Mouse (Mus musculus) forelimb bud, embryonic 11.5 days (tissue): ENCODE measurements around the gene Tppp2.

Source experiments
- DNase-seq: peaks from one replicate; pipeline ENCODE4 v3.0.0-alpha.2; 2012; ENCODE audit warnings: low read depth, low spot score

Gene Tppp2

GRCm38 (mm10) chr14:51942236-51942635, 24.0 kb downstream of the Tppp2 start:
- no peak for DNase-seq

- DNase-seq: no peak
Measured at GRCm38 (mm10) chr14:51943336-51943735, 25.1 kb downstream of the Tppp2 start.

- no peak for DNase-seq
Measured at GRCm38 (mm10) chr14:51960316-51960715, 42.1 kb downstream of the Tppp2 start.

GRCm38 (mm10) chr14:51967400-51967799, 49.2 kb downstream of the Tppp2 start:
- no peak for DNase-seq
